ENCODE assay signal across 17 mouse cellular contexts in genomic region chr7:28694966-28695511, GRCm38 (mm10). TPM values are rescaled to one million over a fixed set of nuclear protein-coding genes. Genes with fewer than 3 reads are reported as not detected.
A peak's percentile ranks its signal among the peaks of the same experiment; 100 is the strongest.
DNase-seq lines count a peak whose midpoint lies in the region; ATAC-seq and TF ChIP-seq lines count a peak whose summit lies in the region.
"Had no signal": no experiment of that assay in that cellular context is flagged by ENCODE, and none has a peak within 500 bp of the region (broad histone marks: within the 10 kb centered on the region; RNA-seq: fewer than 3 reads in every experiment).

No protein-coding gene starts in this region.

- H3K9ac ChIP-seq in forebrain, embryonic 11.5 days (ENCODE audit: low read length): no peak overlapping the region
- H3K9ac ChIP-seq: limb, embryonic 15.5 days had no signal

- H3K9me3 ChIP-seq in forebrain, embryonic 10.5 days: peaks cover 2% of the 10 kb centered on the region; the same call in 1 of the 2 replicates
- no peaks in the 10 kb centered on the region for H3K9me3 ChIP-seq in forebrain, embryonic 11.5 days (ENCODE audit: control insufficient read depth, low read length)
- H3K9me3 ChIP-seq: limb, embryonic 15.5 days had no signal

- TF ChIP-seq POLR2A in testis, adult 2 months (IDR thresholded peaks at IDR 0.05; ENCODE audit: control insufficient read depth, low read depth, low read length): no peak
- no peak for TF ChIP-seq POLR2A in small intestine, adult 2 months (IDR thresholded peaks at IDR 0.05; ENCODE audit: low read depth, low read length)

- peak overlapping the region; percentile 62 for H3K27ac ChIP-seq in forebrain, embryonic 10.5 days
- no peak overlapping the region for H3K27ac ChIP-seq in forebrain, embryonic 11.5 days (ENCODE audit: low read depth, low read length)
- H3K27ac ChIP-seq in testis, adult 2 months (ENCODE audit: control insufficient read depth, insufficient read depth, low read depth, low read length): peak overlapping the region; percentile 67
- no peak overlapping the region for H3K27ac ChIP-seq in small intestine, adult 2 months (ENCODE audit: insufficient read depth, low read depth, low read length)
- H3K27ac ChIP-seq: limb, embryonic 15.5 days; midbrain, embryonic 10.5 days had no signal

- H3K36me3 ChIP-seq in forebrain, embryonic 10.5 days (replicated peaks): peaks cover 4% of the 10 kb centered on the region; the same call in 1 of the 2 replicates
- H3K36me3 ChIP-seq in forebrain, embryonic 11.5 days (ENCODE audit: control insufficient read depth, insufficient read depth, low read length): no peaks in the 10 kb centered on the region
- H3K36me3 ChIP-seq in testis, adult 2 months (ENCODE audit: control insufficient read depth, insufficient read depth, low read length): no peaks in the 10 kb centered on the region
- H3K36me3 ChIP-seq in small intestine, adult 2 months (ENCODE audit: control insufficient read depth, insufficient read depth, low read length): no peaks in the 10 kb centered on the region
- H3K36me3 ChIP-seq: limb, embryonic 15.5 days; midbrain, embryonic 10.5 days had no signal

- H3K27me3 ChIP-seq in forebrain, embryonic 10.5 days (ENCODE audit: poor library complexity, severe bottlenecking): peaks cover 38% of the 10 kb centered on the region
- peaks cover 4% of the 10 kb centered on the region; the same call in 1 of the 2 replicates for H3K27me3 ChIP-seq in forebrain, embryonic 11.5 days (ENCODE audit: control insufficient read depth, insufficient read depth, low read length)
- H3K27me3 ChIP-seq in testis, adult 2 months (ENCODE audit: control insufficient read depth, insufficient read depth, low read length): no peaks in the 10 kb centered on the region
- peaks cover 9% of the 10 kb centered on the region; the same call in 1 of the 2 replicates for H3K27me3 ChIP-seq in small intestine, adult 2 months (ENCODE audit: control insufficient read depth, insufficient read depth, low read length)
- H3K27me3 ChIP-seq: limb, embryonic 15.5 days had no signal

- no peak for TF ChIP-seq CTCF in testis, adult 2 months (IDR thresholded peaks at IDR 0.05; ENCODE audit: control insufficient read depth, insufficient read depth, insufficient replicate concordance, low read depth, low read length)
- no peak for TF ChIP-seq CTCF in small intestine, adult 2 months (IDR thresholded peaks at IDR 0.05; ENCODE audit: extremely low read depth, insufficient read length, insufficient replicate concordance, low read depth, low read length)

- 50% methylated on average over 8 of the region's 8 CpGs for WGBS in forebrain, embryonic 10.5 days
- WGBS in forebrain, embryonic 11.5 days: 51% methylated on average over 8 of the region's 8 CpGs
- whole genome bisulfite sequencing in small intestine, adult 2 months: 49% methylated on average over 8 of the region's 8 CpGs

- no peak overlapping the region for H3K4me2 ChIP-seq in forebrain, embryonic 11.5 days (ENCODE audit: low read depth, low read length, severe bottlenecking)
- H3K4me2 ChIP-seq: limb, embryonic 15.5 days had no signal

- H3K4me1 ChIP-seq in forebrain, embryonic 10.5 days: peaks cover 30% of the 10 kb centered on the region
- no peaks in the 10 kb centered on the region; the same call in 1 of the 2 replicates for H3K4me1 ChIP-seq in forebrain, embryonic 11.5 days (replicated peaks; ENCODE audit: control insufficient read depth, insufficient read depth, low read length)
- H3K4me1 ChIP-seq in testis, adult 2 months (ENCODE audit: control insufficient read depth, insufficient read depth, low read length): peaks cover 10% of the 10 kb centered on the region
- peaks cover 4% of the 10 kb centered on the region for H3K4me1 ChIP-seq in small intestine, adult 2 months (ENCODE audit: control insufficient read depth, insufficient read depth, insufficient read length, low read length)

- ATAC-seq in forebrain, embryonic 11.5 days (replicated peaks; ENCODE audit: low FRiP score): no peak
- ATAC-seq: hindbrain, embryonic 16.5 days had no signal

- DNase-seq in forebrain, embryonic 10.5 days (ENCODE audit: extremely low spot score, low spot score): no peak
- DNase-seq in forebrain, embryonic 11.5 days (ENCODE audit: low spot score): no peak
- DNase-seq in testis, postnatal 14 days (ENCODE audit: low spot score): no peak
- DNase-seq in induced T-regulatory cell, adult 2 months (ENCODE audit: low read depth): peak; percentile 45
- DNase-seq in gastrocnemius, postnatal 10 days: no peak
- no peak for DNase-seq in gastrocnemius, postnatal 25 days
- DNase-seq: adrenal gland, adult 8-10 months; B cell, adult 2 months; kidney, adult 9 months; lung, adult 2 months; spleen, adult 18-20 months had no signal

- H3K4me3 ChIP-seq in forebrain, embryonic 10.5 days: peak overlapping the region; percentile 69
- no peak overlapping the region for H3K4me3 ChIP-seq in forebrain, embryonic 11.5 days (ENCODE audit: low read depth, low read length)
- H3K4me3 ChIP-seq in testis, adult 2 months (ENCODE audit: control insufficient read depth, low read depth, low read length): no peak overlapping the region
- H3K4me3 ChIP-seq in small intestine, adult 2 months (ENCODE audit: low read depth, low read length): peak overlapping the region; percentile 19; the same call in 1 of the 2 replicates
- H3K4me3 ChIP-seq: erythroblast, embryonic 14.5 days; limb, embryonic 15.5 days; midbrain, embryonic 10.5 days had no signal

RNA-seq across cellular contexts. Expression of gene Fbxo27, which starts 2.4 kb away (rescaled TPM):
- 6.2 and 6.4 TPM in 2 replicates for polyA plus RNA-seq in forebrain, embryonic 10.5 days (2016; fragmentation: Nextera tagmentation; extraction: Ambion mirVana)
- polyA plus RNA-seq in forebrain, embryonic 11.5 days (2014; fragmentation: Nextera tagmentation; extraction: Ambion mirVana): 4.3 and 6.7 TPM in 2 replicates
- 15.8 and 16.3 TPM in 2 replicates for polyA plus RNA-seq in testis, adult 2 months (2012; rRNA removed)
- polyA plus RNA-seq in small intestine, adult 2 months (2012; rRNA removed): 1.2 and 1.7 TPM in 2 replicates
- total RNA-seq in gastrocnemius, postnatal 10 days (2021): 1 to 10 TPM; 1.1 to 1.7 TPM
- 1 to 10 TPM in 1 of 2 experiments, under 1 TPM in 1; 0.74 to 1.3 TPM for total RNA-seq in gastrocnemius, postnatal 25 days (2021)
- polyA plus RNA-seq: erythroblast, embryonic 14.5 days had no signal

RNA-seq across cellular contexts. Expression of gene Fbxo17, which starts 21.6 kb away (rescaled TPM):
- 10.7 and 13.9 TPM in 2 replicates for polyA plus RNA-seq in forebrain, embryonic 10.5 days (2016; fragmentation: Nextera tagmentation; extraction: Ambion mirVana)
- 8.3 and 9.9 TPM in 2 replicates for polyA plus RNA-seq in forebrain, embryonic 11.5 days (2014; fragmentation: Nextera tagmentation; extraction: Ambion mirVana)
- 7.2 and 8.1 TPM in 2 replicates for polyA plus RNA-seq in testis, adult 2 months (2012; rRNA removed)
- 2.0 and 2.8 TPM in 2 replicates for polyA plus RNA-seq in small intestine, adult 2 months (2012; rRNA removed)
- total RNA-seq in gastrocnemius, postnatal 10 days (2021): 10 to 100 TPM; 12.2 to 13.5 TPM
- total RNA-seq in gastrocnemius, postnatal 25 days (2021): 1 to 10 TPM; 5.7 to 6.0 TPM

RNA-seq across cellular contexts. Expression of gene Mrps12, which starts 46.6 kb away (rescaled TPM):
- polyA plus RNA-seq in forebrain, embryonic 10.5 days (2016; fragmentation: Nextera tagmentation; extraction: Ambion mirVana): 156 and 161 TPM in 2 replicates
- 116 and 131 TPM in 2 replicates for polyA plus RNA-seq in forebrain, embryonic 11.5 days (2014; fragmentation: Nextera tagmentation; extraction: Ambion mirVana)
- polyA plus RNA-seq in testis, adult 2 months (2012; rRNA removed): 29.5 and 39.3 TPM in 2 replicates
- polyA plus RNA-seq in small intestine, adult 2 months (2012; rRNA removed): 42.3 and 64.5 TPM in 2 replicates
- 10 to 100 TPM; 40.2 to 46.5 TPM for total RNA-seq in gastrocnemius, postnatal 10 days (2021)
- total RNA-seq in gastrocnemius, postnatal 25 days (2021): 10 to 100 TPM; 35.2 to 46.5 TPM

RNA-seq across cellular contexts. Expression of gene Sars2, which starts 46.8 kb away (rescaled TPM):
- polyA plus RNA-seq in forebrain, embryonic 10.5 days (2016; fragmentation: Nextera tagmentation; extraction: Ambion mirVana): 40.7 and 43.4 TPM in 2 replicates
- 35.6 and 37.8 TPM in 2 replicates for polyA plus RNA-seq in forebrain, embryonic 11.5 days (2014; fragmentation: Nextera tagmentation; extraction: Ambion mirVana)
- 12.5 and 13.6 TPM in 2 replicates for polyA plus RNA-seq in testis, adult 2 months (2012; rRNA removed)
- 12.8 and 19.0 TPM in 2 replicates for polyA plus RNA-seq in small intestine, adult 2 months (2012; rRNA removed)
- total RNA-seq in gastrocnemius, postnatal 10 days (2021): 10 to 100 TPM; 16.2 to 18.6 TPM
- total RNA-seq in gastrocnemius, postnatal 25 days (2021): 10 to 100 TPM; 13.5 to 15.6 TPM

Comparison
In these comparisons a context has a peak if more than half of its experiments do, and no peak if none do; other contexts are left out.
1. H3K27ac ChIP-seq: peak in forebrain, embryonic 10.5 days (single experiment) and testis, adult 2 months (single experiment); none in forebrain, embryonic 11.5 days (single experiment) and small intestine, adult 2 months (single experiment).
2. H3K4me3 ChIP-seq: peak in forebrain, embryonic 10.5 days (single experiment) and small intestine, adult 2 months (single experiment); none in forebrain, embryonic 11.5 days (single experiment) and testis, adult 2 months (single experiment).